Mouse (Mus musculus): Measurements from ENCODE around the gene Lgals9.
"Not testable (repeated sequence)": the region's sequence is repeated elsewhere in the genome, so short reads cannot be mapped to it uniquely, and the experiment has no call there.

The Lgals9 gene

GRCm38 (mm10) chr11:79007356-79007755 is 22.6 kb upstream of the Lgals9 start:
- DNase-seq (ENCODE audit: low spot score) = not testable (repeated sequence)

- DNase-seq (ENCODE audit: low spot score) = no peak
Observed at GRCm38 (mm10) chr11:79006417-79006816, 21.7 kb upstream of the Lgals9 start.

- DNase-seq (ENCODE audit: low spot score) = no peak
Observed at GRCm38 (mm10) chr11:79005578-79006394, 21.0 kb upstream of the Lgals9 start.

GRCm38 (mm10) chr11:79003769-79004638 is 19.3 kb upstream of the Lgals9 start:
- no peak for DNase-seq (ENCODE audit: low spot score)

- no peak for DNase-seq (ENCODE audit: low spot score)
Observed at GRCm38 (mm10) chr11:79003053-79003768, 18.5 kb upstream of the Lgals9 start.

GRCm38 (mm10) chr11:79002551-79002951 is 17.8 kb upstream of the Lgals9 start:
- DNase-seq (ENCODE audit: low spot score) = no peak

GRCm38 (mm10) chr11:79001871-79002270 is 17.1 kb upstream of the Lgals9 start:
- no peak for DNase-seq (ENCODE audit: low spot score)

GRCm38 (mm10) chr11:78999118-78999517 is 14.4 kb upstream of the Lgals9 start:
- DNase-seq (ENCODE audit: low spot score) = no peak

GRCm38 (mm10) chr11:78990875-78991543 is 6.3 kb upstream of the Lgals9 start:
- DNase-seq (ENCODE audit: low spot score) = not testable (repeated sequence)

GRCm38 (mm10) chr11:78990096-78990495 is 5.3 kb upstream of the Lgals9 start:
- DNase-seq (ENCODE audit: low spot score) = no peak

GRCm38 (mm10) chr11:78989206-78989605 is 4.5 kb upstream of the Lgals9 start:
- DNase-seq (ENCODE audit: low spot score) = not testable (repeated sequence)

- DNase-seq (ENCODE audit: low spot score) = no peak
Observed at GRCm38 (mm10) chr11:78986311-78987002, 1.7 kb upstream of the Lgals9 start.

- DNase-seq (ENCODE audit: low spot score) = no peak
Observed at GRCm38 (mm10) chr11:78985505-78985904, 759 bp upstream of the Lgals9 start.

GRCm38 (mm10) chr11:78983539-78983938 is 1.2 kb downstream of the Lgals9 start:
- no peak for DNase-seq (ENCODE audit: low spot score)

- DNase-seq (ENCODE audit: low spot score) = no peak
Observed at GRCm38 (mm10) chr11:78982513-78983291, 2.0 kb downstream of the Lgals9 start.

GRCm38 (mm10) chr11:78982042-78982441 is 2.7 kb downstream of the Lgals9 start:
- no peak for DNase-seq (ENCODE audit: low spot score)

GRCm38 (mm10) chr11:78980083-78980634 is 4.6 kb downstream of the Lgals9 start:
- DNase-seq (ENCODE audit: low spot score) = no peak

- DNase-seq (ENCODE audit: low spot score) = no peak
Observed at GRCm38 (mm10) chr11:78978176-78979019, 6.3 kb downstream of the Lgals9 start.
